ENCODE assay signal across 11 mouse cellular contexts in the genomic region with DNA sequence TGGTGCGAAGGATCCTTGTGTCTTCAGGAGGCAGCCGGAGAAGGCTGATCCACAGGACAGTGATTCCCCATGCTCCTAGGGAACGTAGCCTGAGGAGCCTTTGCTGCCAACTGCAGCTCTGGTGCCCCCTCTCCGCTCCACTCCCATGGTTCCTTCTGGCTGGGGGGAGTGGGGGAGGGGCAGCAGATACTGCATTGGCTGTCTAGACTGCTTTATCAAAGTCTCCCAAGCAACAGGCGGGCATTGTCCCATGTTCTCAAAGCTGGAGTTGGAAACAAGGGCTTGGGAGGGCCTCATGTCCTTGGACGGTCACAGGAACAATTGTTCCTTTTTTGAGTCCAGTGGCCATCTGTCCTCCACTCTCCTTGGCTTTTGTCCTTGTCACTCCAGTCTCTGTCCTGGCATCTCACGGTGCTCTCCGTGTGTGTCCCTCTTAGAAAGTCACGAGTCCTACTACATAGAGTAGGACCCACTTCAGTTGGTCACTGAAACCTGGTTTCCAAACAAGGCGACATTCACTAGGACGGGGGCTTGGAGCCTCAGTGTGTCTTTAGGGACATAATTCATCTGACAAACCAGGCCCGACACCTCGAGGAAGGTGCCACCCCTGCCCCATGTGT. TPM values are rescaled to one million over a fixed set of nuclear protein-coding genes. Genes with fewer than 3 reads are reported as not detected.
DNase-seq lines count a peak whose midpoint lies in the region; ATAC-seq and TF ChIP-seq lines count a peak whose summit lies in the region.
"Had no signal": no experiment of that assay in that cellular context is flagged by ENCODE, and none has a peak within 500 bp of the region (broad histone marks: within the 10 kb centered on the region; RNA-seq: fewer than 3 reads in every experiment).

No protein-coding gene starts in this region.

- peak; percentile 53 for DNase-seq in liver
- DNase-seq in liver, postnatal 0 days, result no peak
- peak; percentile 82 to 86 for DNase-seq in heart, adult 18-20 months
- peak; percentile 92 for DNase-seq in heart, postnatal 4 days
- peak; percentile 75 for DNase-seq in ovary, postnatal 36 days (ENCODE audit: low spot score)
- DNase-seq in frontal cortex, postnatal 36 days (ENCODE audit: low spot score in 2 of 2), result no peak
- DNase-seq in lung, postnatal 0 days (ENCODE audit: low spot score), result no peak
- DNase-seq in Muller cell, postnatal 12 days (ENCODE audit: inconsistent ontology term), result no peak

- TF ChIP-seq CTCF in liver, postnatal 0 days (IDR thresholded peaks at IDR 0.05; ENCODE audit: low read depth), result no peak
- TF ChIP-seq CTCF in lung, postnatal 0 days (IDR thresholded peaks at IDR 0.05), result no peak

- H3K9me3 ChIP-seq in liver, postnatal 0 days (ENCODE audit: low read length), result no peaks in the 10 kb centered on the region
- H3K9me3 ChIP-seq in lung, postnatal 0 days (ENCODE audit: low read length), result no peaks in the 10 kb centered on the region

- no peak for TF ChIP-seq EP300 in liver, postnatal 0 days (IDR thresholded peaks at IDR 0.05; ENCODE audit: low read depth)
- no peak for TF ChIP-seq EP300 in lung, postnatal 0 days (IDR thresholded peaks at IDR 0.05)

- no peaks in the 10 kb centered on the region for H3K36me3 ChIP-seq in liver, postnatal 0 days (replicated peaks; ENCODE audit: insufficient read depth, low read length)
- no peaks in the 10 kb centered on the region for H3K36me3 ChIP-seq in lung, postnatal 0 days (ENCODE audit: insufficient read depth, low read length)

- no peak for ATAC-seq in liver, postnatal 0 days
- ATAC-seq in lung, postnatal 0 days, result no peak

- H3K4me1 ChIP-seq in liver, postnatal 0 days (ENCODE audit: insufficient read depth), result no peaks in the 10 kb centered on the region
- H3K4me1 ChIP-seq in lung, postnatal 0 days (ENCODE audit: insufficient read depth, low read depth, low read length), result peaks cover 4% of the 10 kb centered on the region; the same call in 1 of the 2 replicates

- no peak overlapping the region for H3K9ac ChIP-seq in liver, postnatal 0 days (replicated peaks)
- H3K9ac ChIP-seq in lung, postnatal 0 days (replicated peaks; ENCODE audit: low read depth), result no peak overlapping the region

- H3K27ac ChIP-seq in liver, postnatal 0 days (ENCODE audit: low read depth), result no peak overlapping the region
- H3K27ac ChIP-seq in lung, postnatal 0 days (ENCODE audit: low read length), result no peak overlapping the region

- H3K4me2 ChIP-seq in liver, postnatal 0 days (ENCODE audit: low read depth, low read length), result no peak overlapping the region
- H3K4me2 ChIP-seq in lung, postnatal 0 days (replicated peaks; ENCODE audit: low read depth, low read length), result no peak overlapping the region

- WGBS in liver, postnatal 0 days (ENCODE audit: insufficient replicate concordance), result 74% methylated on average over 12 of the region's 13 CpGs
- WGBS in lung, postnatal 0 days, result 66% methylated on average over 13 of the region's 13 CpGs

- no peak overlapping the region for H3K4me3 ChIP-seq in liver, postnatal 0 days (ENCODE audit: low read depth, low read length)
- no peak overlapping the region for H3K4me3 ChIP-seq in lung, postnatal 0 days (ENCODE audit: low read depth, low read length)

- no peaks in the 10 kb centered on the region for H3K27me3 ChIP-seq in liver, postnatal 0 days (ENCODE audit: insufficient read depth, low read length)
- H3K27me3 ChIP-seq in lung, postnatal 0 days (replicated peaks; ENCODE audit: insufficient read depth, low read length), result no peaks in the 10 kb centered on the region

RNA-seq across cellular contexts. Expression of gene Kcne1, which starts 12.9 kb away (rescaled TPM):
- not detected in 2 replicates for polyA plus RNA-seq in liver, postnatal 0 days (2015; fragmentation: Nextera tagmentation; extraction: Ambion mirVana)
- 1 to 10 TPM; 7.1 to 7.8 TPM for total RNA-seq in heart, adult 18-20 months (2021)
- total RNA-seq in heart, postnatal 4 days (2021), result 100 to 1,000 TPM; 317 to 359 TPM
- 0.14 TPM in 1 of 2 replicates, not detected in the other for polyA plus RNA-seq in lung, postnatal 0 days (2015; fragmentation: Nextera tagmentation; extraction: Ambion mirVana)
- total RNA-seq: gastrocnemius, adult 8-10 months; left cerebral cortex, postnatal 10 days; MEL had no signal

RNA-seq across cellular contexts. Expression of gene Fam243, which starts 25.2 kb away (rescaled TPM):
- polyA plus RNA-seq in liver, postnatal 0 days (2015; fragmentation: Nextera tagmentation; extraction: Ambion mirVana), result not detected in 2 replicates
- total RNA-seq in heart, adult 18-20 months (2021), result 1 to 10 TPM in 1 of 2 experiments, under 1 TPM in 1; 0.87 to 1.1 TPM
- total RNA-seq in heart, postnatal 4 days (2021), result 1 to 10 TPM in 1 of 2 experiments, under 1 TPM in 1; 0.68 to 1.0 TPM
- not detected in 2 replicates for polyA plus RNA-seq in lung, postnatal 0 days (2015; fragmentation: Nextera tagmentation; extraction: Ambion mirVana)
- total RNA-seq: gastrocnemius, adult 8-10 months; left cerebral cortex, postnatal 10 days; MEL had no signal

RNA-seq across cellular contexts. Expression of gene Smim11, which starts 45.3 kb away (rescaled TPM):
- polyA plus RNA-seq in liver, postnatal 0 days (2015; fragmentation: Nextera tagmentation; extraction: Ambion mirVana), result 42.5 and 47.6 TPM in 2 replicates
- 10 to 100 TPM; 80.8 to 88.3 TPM for total RNA-seq in heart, adult 18-20 months (2021)
- total RNA-seq in heart, postnatal 4 days (2021), result 10 to 100 TPM; 43.6 to 44.9 TPM
- polyA plus RNA-seq in lung, postnatal 0 days (2015; fragmentation: Nextera tagmentation; extraction: Ambion mirVana), result 131 and 132 TPM in 2 replicates

RNA-seq across cellular contexts. Expression of gene Kcne2, which starts 54.2 kb away (rescaled TPM):
- not detected in 2 replicates for polyA plus RNA-seq in liver, postnatal 0 days (2015; fragmentation: Nextera tagmentation; extraction: Ambion mirVana)
- not detected for total RNA-seq in heart, adult 18-20 months (2021)
- under 1 TPM; 0.25 to 0.43 TPM for total RNA-seq in heart, postnatal 4 days (2021)
- polyA plus RNA-seq in lung, postnatal 0 days (2015; fragmentation: Nextera tagmentation; extraction: Ambion mirVana), result 31.6 and 47.5 TPM in 2 replicates
- total RNA-seq: gastrocnemius, adult 8-10 months; MEL had no signal

Comparison
In these comparisons a context has a peak if more than half of its experiments do, and no peak if none do; other contexts are left out.
1. DNase-seq: peak in liver (single experiment), heart, adult 18-20 months (2 of 2), heart, postnatal 4 days (single experiment) and ovary, postnatal 36 days (single experiment); none in liver, postnatal 0 days (single experiment), frontal cortex, postnatal 36 days (0 of 2), lung, postnatal 0 days (single experiment) and Muller cell, postnatal 12 days (single experiment).
2. RNA of gene Kcne1, which starts 12.9 kb away (total RNA-seq): 317 to 359 TPM in heart, postnatal 4 days; 7.1 to 7.8 TPM in heart, adult 18-20 months; every median in the first group is over 10 times any median in the second.